ENCODE assay signal across 12 mouse cellular contexts in the genomic region with DNA sequence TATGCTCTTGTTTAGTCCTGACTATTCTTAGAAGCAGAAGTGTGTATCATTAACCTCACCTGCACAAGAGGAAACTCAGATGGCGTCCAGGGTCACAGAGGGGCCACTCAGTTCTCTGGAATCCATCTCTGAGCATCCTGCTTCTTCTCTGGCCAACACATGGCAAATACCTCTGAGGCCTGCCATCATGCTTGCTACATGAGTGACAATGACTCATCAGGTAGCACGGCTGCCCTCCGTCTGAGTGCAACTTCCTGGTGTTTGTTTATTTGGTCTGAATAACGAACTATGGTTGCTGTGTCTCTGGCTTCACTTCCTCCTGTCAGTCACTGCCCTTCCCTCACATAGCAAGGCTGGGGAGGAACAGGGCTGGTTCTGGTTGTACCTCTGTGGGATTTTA. TPM values are rescaled to one million over a fixed set of nuclear protein-coding genes. Genes with fewer than 3 reads are reported as not detected.
DNase-seq lines count a peak whose midpoint lies in the region; ATAC-seq lines count a peak whose summit lies in the region.
"Had no signal": no experiment of that assay in that cellular context is flagged by ENCODE, and none has a peak within 500 bp of the region (broad histone marks: within the 10 kb centered on the region; RNA-seq: fewer than 3 reads in every experiment).

No protein-coding gene starts in this region.

- H3K79me2 ChIP-seq in macrophage (ENCODE audit: inconsistent target), result no peaks in the 10 kb centered on the region

- H3K27ac ChIP-seq in heart, embryonic 10.5 days, result peak overlapping the region; percentile 56; the same call in 1 of the 2 replicates
- H3K27ac ChIP-seq in macrophage, result peak overlapping the region; percentile 45
- H3K27ac ChIP-seq: embryonic facial prominence, embryonic 15.5 days; heart, embryonic 15.5 days had no signal

- no peak for DNase-seq in heart, embryonic 10.5 days (ENCODE audit: low spot score)
- DNase-seq in heart, postnatal 4 days, result no peak
- DNase-seq in 416B (ENCODE audit: low read depth), result peak; percentile 92
- no peak for DNase-seq in urinary bladder, postnatal 14 days (ENCODE audit: low spot score)
- no peak for DNase-seq in heart, postnatal 10 days
- no peak for DNase-seq in left cerebral cortex, adult 18-20 months (ENCODE audit: low spot score in 2 of 2)
- DNase-seq: cerebellum, adult 8-10 months; kidney, adult 2 months had no signal

- no peaks in the 10 kb centered on the region for H3K9me3 ChIP-seq in heart, embryonic 10.5 days
- H3K9me3 ChIP-seq: embryonic facial prominence, embryonic 15.5 days; heart, embryonic 15.5 days had no signal

- 40% methylated on average over 4 of the region's 4 CpGs for WGBS in heart, embryonic 10.5 days
- WGBS in macrophage (ENCODE audit: missing documents), result 11% methylated on average over 4 of the region's 4 CpGs

- H3K4me3 ChIP-seq in heart, embryonic 10.5 days, result no peak overlapping the region
- no peak overlapping the region for H3K4me3 ChIP-seq in macrophage (ENCODE audit: inconsistent target)
- H3K4me3 ChIP-seq: embryonic facial prominence, embryonic 15.5 days; heart, embryonic 15.5 days had no signal

- H3K36me3 ChIP-seq in heart, embryonic 10.5 days, result peaks cover 32% of the 10 kb centered on the region
- peaks cover 6% of the 10 kb centered on the region; the same call in 1 of the 2 replicates for H3K36me3 ChIP-seq in macrophage (ENCODE audit: inconsistent target)

- peaks cover 12% of the 10 kb centered on the region for H3K4me1 ChIP-seq in heart, embryonic 10.5 days

- ATAC-seq in activated CD4-positive, CD25-positive, alpha-beta regulatory T cell, adult 4 months, result peak; percentile 52

- no peaks in the 10 kb centered on the region for H3K27me3 ChIP-seq in heart, embryonic 10.5 days (ENCODE audit: insufficient read depth, poor library complexity, severe bottlenecking)
- H3K27me3 ChIP-seq: embryonic facial prominence, embryonic 15.5 days; heart, embryonic 15.5 days had no signal

- intact Hi-C loops in heart, postnatal 10 days (cut with DNase I), result no loop called here

RNA-seq across cellular contexts. Expression of gene Tmem184b, which starts 11.1 kb away (rescaled TPM):
- polyA plus RNA-seq in heart, embryonic 10.5 days (2016; fragmentation: Nextera tagmentation; extraction: Ambion mirVana), result 67.7 and 76.3 TPM in 2 replicates
- 10 to 100 TPM; 68.1 to 73.4 TPM for total RNA-seq in heart, postnatal 4 days (2021)
- 10 to 100 TPM in 1 of 2 experiments, 1 to 10 TPM in 1; 9.3 to 18.1 TPM for polyA plus RNA-seq in activated CD4-positive, CD25-positive, alpha-beta regulatory T cell, adult 4 months (2017; shearing (Covaris generic))
- 100 to 1,000 TPM in 4 of 26 experiments, 10 to 100 TPM in 22; 28.7 to 169 (median 80.3) TPM for total RNA-seq in macrophage (2018; cell fraction: chromatin; rRNA removed)
- 100 to 1,000 TPM in 7 of 26 experiments, 10 to 100 TPM in 19; 38.4 to 119 (median 77.1) TPM for total RNA-seq in macrophage (2018; cell fraction: cytosol; rRNA removed)
- total RNA-seq in macrophage (2018; cell fraction: nucleus; rRNA removed), result 100 to 1,000 TPM in 12 of 26 experiments, 10 to 100 TPM in 14; 36.9 to 193 (median 93.6) TPM
- 40.4 to 55.8 TPM (median 48.1 TPM) in 3 replicates for polyA plus RNA-seq in macrophage (2018)
- total RNA-seq in heart, postnatal 10 days (2021), result 10 to 100 TPM; 59.2 to 67.8 TPM
- 10 to 100 TPM; 71.3 to 74.8 TPM for total RNA-seq in left cerebral cortex, adult 18-20 months (2021)

RNA-seq across cellular contexts. Expression of gene Csnk1e, which starts 40.9 kb away (rescaled TPM):
- 87.9 and 102 TPM in 2 replicates for polyA plus RNA-seq in heart, embryonic 10.5 days (2016; fragmentation: Nextera tagmentation; extraction: Ambion mirVana)
- 100 to 1,000 TPM in 1 of 2 experiments, 10 to 100 TPM in 1; 99.6 to 108 TPM for total RNA-seq in heart, postnatal 4 days (2021)
- polyA plus RNA-seq in activated CD4-positive, CD25-positive, alpha-beta regulatory T cell, adult 4 months (2017; shearing (Covaris generic)), result 1 to 10 TPM; 5.5 to 5.6 TPM
- total RNA-seq in macrophage (2018; cell fraction: chromatin; rRNA removed), result 100 to 1,000 TPM in 2 of 26 experiments, 10 to 100 TPM in 24; 18.7 to 105 (median 39.2) TPM
- 10 to 100 TPM in 19 of 26 experiments, 1 to 10 TPM in 7; 7.5 to 33.2 (median 12.9) TPM for total RNA-seq in macrophage (2018; cell fraction: cytosol; rRNA removed)
- total RNA-seq in macrophage (2018; cell fraction: nucleus; rRNA removed), result 10 to 100 TPM; 12.9 to 82.8 (median 25.9) TPM
- polyA plus RNA-seq in macrophage (2018), result 18.1 to 38.8 TPM (median 37.6 TPM) in 3 replicates
- total RNA-seq in heart, postnatal 10 days (2021), result 10 to 100 TPM; 79.6 to 81.4 TPM
- 100 to 1,000 TPM; 135 to 149 TPM for total RNA-seq in left cerebral cortex, adult 18-20 months (2021)
